Mouse (Mus musculus): ENCODE measurements around the gene Taf1d.

- no peak for TF ChIP-seq CTCF (conservative IDR thresholded peaks at IDR 0.05; ENCODE audit: low read length)
- TF ChIP-seq NANOG (IDR thresholded peaks at IDR 0.05; ENCODE audit: borderline replicate concordance, low read length), result no peak
- TF ChIP-seq POU5F1 (IDR thresholded peaks at IDR 0.05; ENCODE audit: borderline replicate concordance, low read length), result no peak
Measured at GRCm38 (mm10) chr9:15313633-15314032, 7.6 kb downstream of the Taf1d start.
